Mouse (Mus musculus): ENCODE measurements around the gene Galnt6. TPM values are rescaled to one million over a fixed set of nuclear protein-coding genes. Genes with fewer than 3 reads are reported as not detected.

Galnt6 gene
- polyA plus RNA-seq, 1 experiment from 2014 or later: 3.0 TPM

GRCm38 (mm10) chr15:100646161-100646560, 83.0 kb downstream of the Galnt6 start:
- Histone ChIP-seq H3K4me2 (replicated peaks; ENCODE audit: low read depth, low read length) (no peak overlapping the region), H3K4me1 (ENCODE audit: control insufficient read depth, insufficient read depth, low read length) (no peaks in the 10 kb centered on the region), H3K27me3 (ENCODE audit: control insufficient read depth, insufficient read depth, low read length) (no peaks in the 10 kb centered on the region), H3K9ac (replicated peaks; ENCODE audit: low read depth, low read length) (no peak overlapping the region), H3K4me3 (ENCODE audit: low read depth, low read length) (no peak overlapping the region), H3K9me3 (ENCODE audit: control insufficient read depth, low read depth, low read length) (no peaks in the 10 kb centered on the region), H3K27ac (ENCODE audit: low read length) (no peak overlapping the region), H3K36me3 (ENCODE audit: control insufficient read depth, insufficient read depth, low read length) (no peaks in the 10 kb centered on the region)
- ATAC-seq (ENCODE audit: insufficient number of reproducible peaks, insufficient read depth, low FRiP score, low read depth): no peak
- whole genome bisulfite sequencing: 79% methylated on average over 6 of the region's 6 CpGs

- no peaks in the 10 kb centered on the region for H3K4me1 ChIP-seq (ENCODE audit: control insufficient read depth, insufficient read depth, low read length)
- H3K9me3 ChIP-seq (ENCODE audit: control insufficient read depth, low read depth, low read length): no peaks in the 10 kb centered on the region
- H3K9ac ChIP-seq (replicated peaks; ENCODE audit: low read depth, low read length): no peak overlapping the region
- H3K4me3 ChIP-seq (ENCODE audit: low read depth, low read length): no peak overlapping the region
- H3K27me3 ChIP-seq (ENCODE audit: control insufficient read depth, insufficient read depth, low read length): peaks cover 6% of the 10 kb centered on the region; the same call in 1 of the 2 replicates
- H3K27ac ChIP-seq (ENCODE audit: low read length): no peak overlapping the region
- no peak overlapping the region for H3K4me2 ChIP-seq (replicated peaks; ENCODE audit: low read depth, low read length)
- 91% methylated on average over 7 of the region's 7 CpGs for WGBS
- ATAC-seq (ENCODE audit: insufficient number of reproducible peaks, insufficient read depth, low FRiP score, low read depth): no peak
- no peaks in the 10 kb centered on the region for H3K36me3 ChIP-seq (ENCODE audit: control insufficient read depth, insufficient read depth, low read length)
These were observed 86.7 kb downstream of the Galnt6 start for GRCm38 (mm10) chr15:100642451-100642850.

Small RNAs within 50 kb of the gene (microRNA-seq; reads per million reads assigned to microRNA genes)
- not detected for gene Mir6961

Other genes with a start within 250 kb of the Galnt6 start
- 12.0 and 12.6 TPM in 2 replicates for gene Csrnp2, start 233.9 kb downstream of the Galnt6 start, polyA plus RNA-seq (2014; fragmentation: Nextera tagmentation; extraction: Ambion mirVana)
- gene Tfcp2, start 177.4 kb downstream of the Galnt6 start, polyA plus RNA-seq (2014; fragmentation: Nextera tagmentation; extraction: Ambion mirVana): 26.5 and 30.1 TPM in 2 replicates
- gene Pou6f1, start 129.4 kb downstream of the Galnt6 start, polyA plus RNA-seq (2014; fragmentation: Nextera tagmentation; extraction: Ambion mirVana): 9.3 and 9.6 TPM in 2 replicates
- gene Dazap2, start 114.0 kb downstream of the Galnt6 start, polyA plus RNA-seq (2014; fragmentation: Nextera tagmentation; extraction: Ambion mirVana): 232 and 245 TPM in 2 replicates
- gene Smagp, start 92.4 kb downstream of the Galnt6 start, polyA plus RNA-seq (2014; fragmentation: Nextera tagmentation; extraction: Ambion mirVana): 33.3 and 36.8 TPM in 2 replicates
- gene Bin2, start 59.8 kb downstream of the Galnt6 start, polyA plus RNA-seq (2014; fragmentation: Nextera tagmentation; extraction: Ambion mirVana): 3.2 and 6.6 TPM in 2 replicates
- 6.2 and 25.7 TPM in 2 replicates for gene Cela1, start 41.5 kb downstream of the Galnt6 start, polyA plus RNA-seq (2014; fragmentation: Nextera tagmentation; extraction: Ambion mirVana)
- 5.6 and 5.7 TPM in 2 replicates for gene Slc4a8, start 32.4 kb upstream of the Galnt6 start, polyA plus RNA-seq (2014; fragmentation: Nextera tagmentation; extraction: Ambion mirVana)
- 3.6 and 5.7 TPM in 2 replicates for gene Scn8a, start 140.5 kb upstream of the Galnt6 start, polyA plus RNA-seq (2014; fragmentation: Nextera tagmentation; extraction: Ambion mirVana)